ENCODE assay signal across 28 mouse cellular contexts in the genomic region with DNA sequence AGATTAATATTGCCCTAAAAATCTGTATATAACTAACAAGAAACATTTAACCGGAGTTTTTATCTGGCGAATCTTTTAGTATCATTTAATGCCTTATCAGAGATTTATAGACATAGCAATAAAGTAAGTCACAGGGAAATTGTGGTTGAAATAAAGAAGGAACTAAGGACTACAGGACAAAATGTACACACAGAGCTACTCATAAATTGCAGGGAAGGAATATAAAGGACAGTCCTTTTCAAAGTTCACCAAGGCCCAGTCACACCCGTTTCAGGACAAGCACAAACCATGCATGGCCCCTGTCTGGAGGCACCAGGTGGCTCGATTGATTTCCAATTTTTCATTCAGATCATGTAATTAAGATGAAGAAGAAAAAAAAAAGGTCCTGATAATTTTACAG. TPM values are rescaled to one million over a fixed set of nuclear protein-coding genes. Genes with fewer than 3 reads are reported as not detected.
DNase-seq lines count a peak whose midpoint lies in the region; ATAC-seq and TF ChIP-seq lines count a peak whose summit lies in the region.
"Had no signal": no experiment of that assay in that cellular context is flagged by ENCODE, and none has a peak within 500 bp of the region (broad histone marks: within the 10 kb centered on the region; RNA-seq: fewer than 3 reads in every experiment).

No protein-coding gene starts in this region.

- no peak for TF ChIP-seq RAD21 in MEL (IDR thresholded peaks at IDR 0.05; ENCODE audit: low read depth, low read length)

- no peaks in the 10 kb centered on the region for H3K27me3 ChIP-seq in MEL (ENCODE audit: control insufficient read depth in 1 of 2, insufficient read depth in 2 of 2, low read length in 2 of 2)
- H3K27me3 ChIP-seq in intestine, embryonic 15.5 days (replicated peaks) = no peaks in the 10 kb centered on the region
- H3K27me3 ChIP-seq in neural tube, embryonic 15.5 days (replicated peaks) = no peaks in the 10 kb centered on the region
- H3K27me3 ChIP-seq: CH12.LX; embryonic facial prominence, embryonic 12.5 days; embryonic facial prominence, embryonic 15.5 days; heart, embryonic 12.5 days; heart, embryonic 15.5 days; hindbrain, embryonic 13.5 days had no signal

- H3K9me3 ChIP-seq in MEL (replicated peaks; ENCODE audit: insufficient read depth, low read length) = no peaks in the 10 kb centered on the region
- H3K9me3 ChIP-seq in intestine, embryonic 15.5 days = no peaks in the 10 kb centered on the region
- H3K9me3 ChIP-seq in neural tube, embryonic 15.5 days (replicated peaks) = no peaks in the 10 kb centered on the region
- H3K9me3 ChIP-seq: embryonic facial prominence, embryonic 12.5 days; embryonic facial prominence, embryonic 15.5 days; G1E; heart, embryonic 12.5 days; heart, embryonic 15.5 days; hindbrain, embryonic 10.5 days; hindbrain, embryonic 13.5 days had no signal

- peaks cover 0 to 45% of the 10 kb centered on the region in 2 experiments; a peak in 2 of 4 replicates for H3K36me3 ChIP-seq in MEL (ENCODE audit: control insufficient read depth in 1 of 2, insufficient read depth in 2 of 2, low read length in 2 of 2)
- H3K36me3 ChIP-seq in intestine, embryonic 15.5 days = no peaks in the 10 kb centered on the region
- H3K36me3 ChIP-seq in neural tube, embryonic 15.5 days = no peaks in the 10 kb centered on the region
- H3K36me3 ChIP-seq: embryonic facial prominence, embryonic 12.5 days; embryonic facial prominence, embryonic 15.5 days; G1E; heart, embryonic 12.5 days; heart, embryonic 15.5 days; hindbrain, embryonic 10.5 days; hindbrain, embryonic 13.5 days had no signal

- H3K9ac ChIP-seq in MEL (ENCODE audit: control insufficient read depth, low read depth, low read length, poor library complexity, severe bottlenecking) = peak overlapping the region; percentile 27; the same call in 1 of the 2 replicates
- no peak overlapping the region for H3K9ac ChIP-seq in intestine, embryonic 15.5 days
- no peak overlapping the region for H3K9ac ChIP-seq in neural tube, embryonic 15.5 days (replicated peaks)
- H3K9ac ChIP-seq: embryonic facial prominence, embryonic 12.5 days; embryonic facial prominence, embryonic 15.5 days; forebrain, postnatal 0 days; heart, embryonic 12.5 days; heart, embryonic 15.5 days; hindbrain, embryonic 13.5 days had no signal

- no peak for TF ChIP-seq CTCF in MEL (IDR thresholded peaks at IDR 0.05 in 2 of 3, conservative IDR thresholded peaks at IDR 0.05 in 1 of 3; ENCODE audit: control insufficient read depth in 1 of 3, insufficient read depth in 1 of 3, low read depth in 2 of 3, low read length in 3 of 3, poor library complexity in 1 of 3, severe bottlenecking in 1 of 3)

- H3K27ac ChIP-seq in MEL (ENCODE audit: control insufficient read depth, low read depth, low read length) = no peak overlapping the region
- no peak overlapping the region for H3K27ac ChIP-seq in intestine, embryonic 15.5 days
- no peak overlapping the region for H3K27ac ChIP-seq in neural tube, embryonic 15.5 days (replicated peaks)
- H3K27ac ChIP-seq: embryonic facial prominence, embryonic 12.5 days; embryonic facial prominence, embryonic 15.5 days; heart, embryonic 15.5 days; hindbrain, embryonic 10.5 days; hindbrain, embryonic 13.5 days had no signal

- no peaks in the 10 kb centered on the region for H3K79me2 ChIP-seq in MEL (ENCODE audit: control insufficient read depth, insufficient read depth, low read length, poor library complexity)

- no peak for TF ChIP-seq POLR2A in MEL (IDR thresholded peaks at IDR 0.05; ENCODE audit: control insufficient read depth in 1 of 2, insufficient read depth in 1 of 2, low read depth in 1 of 2, low read length in 2 of 2, poor library complexity in 1 of 2)

- H3K4me1 ChIP-seq in MEL (ENCODE audit: control insufficient read depth in 1 of 2, insufficient read depth in 2 of 2, low read length in 2 of 2) = peaks cover 24 to 38% of the 10 kb centered on the region in 2 experiments
- H3K4me1 ChIP-seq in intestine, embryonic 15.5 days (replicated peaks) = no peaks in the 10 kb centered on the region
- H3K4me1 ChIP-seq in neural tube, embryonic 15.5 days = no peaks in the 10 kb centered on the region
- H3K4me1 ChIP-seq: embryonic facial prominence, embryonic 12.5 days; embryonic facial prominence, embryonic 15.5 days; heart, embryonic 15.5 days; hindbrain, embryonic 10.5 days; hindbrain, embryonic 13.5 days had no signal

- H3K4me2 ChIP-seq in intestine, embryonic 15.5 days (replicated peaks) = no peak overlapping the region
- no peak overlapping the region for H3K4me2 ChIP-seq in neural tube, embryonic 15.5 days
- H3K4me2 ChIP-seq: embryonic facial prominence, embryonic 12.5 days; embryonic facial prominence, embryonic 15.5 days; heart, embryonic 12.5 days; heart, embryonic 15.5 days; hindbrain, embryonic 13.5 days had no signal

- peak; percentile 75 for ATAC-seq in intestine, embryonic 15.5 days
- ATAC-seq in neural tube, embryonic 15.5 days (ENCODE audit: low FRiP score) = no peak
- ATAC-seq: activated CD4-positive, CD25-positive, alpha-beta regulatory T cell, adult 4 months; forebrain, embryonic 14.5 days; forebrain, postnatal 0 days; hindbrain, embryonic 16.5 days had no signal

- H3K4me3 ChIP-seq in MEL (ENCODE audit: control insufficient read depth in 1 of 2, insufficient read depth in 1 of 2, low read depth in 2 of 2, low read length in 2 of 2) = no peak overlapping the region
- no peak overlapping the region for H3K4me3 ChIP-seq in intestine, embryonic 15.5 days (replicated peaks)
- H3K4me3 ChIP-seq in neural tube, embryonic 15.5 days (replicated peaks) = no peak overlapping the region
- H3K4me3 ChIP-seq: embryonic facial prominence, embryonic 12.5 days; embryonic facial prominence, embryonic 15.5 days; heart, embryonic 12.5 days; heart, embryonic 15.5 days; hindbrain, embryonic 10.5 days; hindbrain, embryonic 13.5 days had no signal

- WGBS in intestine, embryonic 15.5 days = 70% methylated on average over 4 of the region's 4 CpGs
- WGBS in large intestine, adult 2 months = 24% methylated on average over 4 of the region's 4 CpGs
- WGBS in neural tube, embryonic 15.5 days = 75% methylated on average over 4 of the region's 4 CpGs

- no peak for TF ChIP-seq EP300 in MEL (IDR thresholded peaks at IDR 0.05; ENCODE audit: low read depth in 1 of 2, low read length in 2 of 2)

- DNase-seq in MEL (ENCODE audit: low read depth, low spot score) = no peak
- peak; percentile 53 for DNase-seq in large intestine, adult 2 months (ENCODE audit: low read depth, low spot score)
- DNase-seq in MN1 (ENCODE audit: low spot score) = no peak
- DNase-seq in neural tube, embryonic 10.5 days (ENCODE audit: extremely low spot score, low spot score) = no peak
- DNase-seq: adrenal gland, adult 8-10 months; adrenal gland, postnatal 25 days; cerebellum, adult 18-20 months; cerebellum, adult 9-10 months; cerebellum, postnatal 25 days; forebrain, postnatal 0 days; gastrocnemius, postnatal 25 days; heart, postnatal 10 days; heart, postnatal 36 days had no signal

TF ChIP-seq in MEL, 35 proteins besides CTCF, POLR2A, EP300 and RAD21:
- TF ChIP-seq ZMIZ1 (IDR thresholded peaks at IDR 0.05; ENCODE audit: low read depth, low read length) (no peak), TAL1 (IDR thresholded peaks at IDR 0.05; ENCODE audit: low read length) (no peak), MYC (IDR thresholded peaks at IDR 0.05; ENCODE audit: low read depth, low read length) (no peak), TBP (IDR thresholded peaks at IDR 0.05; ENCODE audit: low read depth, low read length) (no peak), TCF12 (IDR thresholded peaks at IDR 0.05; ENCODE audit: low read depth, low read length) (no peak), USF1 (IDR thresholded peaks at IDR 0.05; ENCODE audit: low read depth, low read length) (no peak), MXI1 (IDR thresholded peaks at IDR 0.05; ENCODE audit: low read depth, low read length) (no peak), GATA1 (IDR thresholded peaks at IDR 0.05; ENCODE audit: low read depth, low read length) (0 out of 2 replicates have a peak, but pooled peaks have one; percentile 24)
TF ChIP-seq in MEL: peak in this region for 1.

RNA-seq across cellular contexts. Expression of a gene that starts 12.4 kb away (rescaled TPM):
- not detected in 2 replicates for total RNA-seq in MEL (2012; rRNA removed)
- not detected for polyA plus RNA-seq in MEL (2012; ENCODE audit: insufficient read depth in 1 of 2, insufficient read length in 2 of 2, low read depth in 1 of 2, low replicate concordance in 2 of 2, missing spikeins in 1 of 2)
- polyA plus RNA-seq in intestine, embryonic 15.5 days (2015; fragmentation: Nextera tagmentation; extraction: Ambion mirVana) = not detected in 2 replicates
- not detected in 2 replicates for polyA plus RNA-seq in large intestine, adult 2 months (2012; rRNA removed)
- polyA plus RNA-seq in neural tube, embryonic 15.5 days (2015; fragmentation: Nextera tagmentation; extraction: Ambion mirVana) = 26.3 and 30.0 TPM in 2 replicates
- total RNA-seq: adrenal gland, adult 8-10 months; adrenal gland, postnatal 25 days; CH12.LX; common myeloid progenitor, adult 5-6 weeks; heart, postnatal 36 days had no signal
- polyA plus RNA-seq: activated CD4-positive, CD25-positive, alpha-beta regulatory T cell, adult 4 months; G1E; gonadal fat pad, adult 2 months had no signal

Comparison
In these comparisons a context has a peak if more than half of its experiments do, and no peak if none do; other contexts are left out.
1. RNA of a gene that starts 12.4 kb away (polyA plus RNA-seq): 26.3 to 30.0 TPM in neural tube, embryonic 15.5 days; not detected in large intestine, adult 2 months, not detected in MEL and not detected in intestine, embryonic 15.5 days; every median in the first group is over 10 times any median in the second.